8 mouse cellular contexts compared by ENCODE assay signal in genomic region chr6:134620846-134621551, GRCm38 (mm10). TPM values are rescaled to one million over a fixed set of nuclear protein-coding genes. Genes with fewer than 3 reads are reported as not detected.
DNase-seq lines count a peak whose midpoint lies in the region; TF ChIP-seq lines count a peak whose summit lies in the region.

No protein-coding gene starts in this region.

- H3K4me1 ChIP-seq in heart, adult 2 months (ENCODE audit: control insufficient read depth, insufficient read depth, low read length) = peaks cover 4% of the 10 kb centered on the region
- peaks cover 9% of the 10 kb centered on the region for H3K4me1 ChIP-seq in bone marrow macrophage, adult 2 months (ENCODE audit: control insufficient read depth, insufficient read depth, low read length)
- peaks cover 4% of the 10 kb centered on the region for H3K4me1 ChIP-seq in olfactory bulb, adult 2 months (ENCODE audit: control insufficient read depth, insufficient read depth, low read length)

- no peaks in the 10 kb centered on the region for H3K79me2 ChIP-seq in heart, adult 2 months (replicated peaks; ENCODE audit: control insufficient read depth, insufficient read depth, low read length)

- H3K27ac ChIP-seq in heart, adult 2 months = no peak overlapping the region
- H3K27ac ChIP-seq in bone marrow macrophage, adult 2 months (ENCODE audit: insufficient read depth, low read depth, low read length) = no peak overlapping the region
- 0 out of 2 replicates have a peak overlapping the region, but pooled peaks have one; percentile 13 for H3K27ac ChIP-seq in olfactory bulb, adult 2 months (ENCODE audit: insufficient read depth, low read depth, low read length)

- no peaks in the 10 kb centered on the region for H3K27me3 ChIP-seq in heart, adult 2 months (ENCODE audit: control insufficient read depth, insufficient read depth, low read length)

- H3K9ac ChIP-seq in heart, adult 2 months (ENCODE audit: low read depth, low read length) = no peak overlapping the region

- no peak for TF ChIP-seq POLR2A in heart, adult 2 months (IDR thresholded peaks at IDR 0.05; ENCODE audit: insufficient read depth, low read depth, low read length)
- no peak for TF ChIP-seq POLR2A in bone marrow macrophage, adult 2 months (IDR thresholded peaks at IDR 0.05; ENCODE audit: borderline replicate concordance, low read depth, low read length)
- TF ChIP-seq POLR2A in olfactory bulb, adult 2 months (IDR thresholded peaks at IDR 0.05; ENCODE audit: insufficient read depth, low read depth, low read length) = no peak

- no peak for TF ChIP-seq EP300 in heart, adult 2 months (IDR thresholded peaks at IDR 0.05; ENCODE audit: insufficient read depth, low read depth, low read length)

- TF ChIP-seq CTCF in heart, adult 2 months (IDR thresholded peaks at IDR 0.05) = peak; percentile 71
- TF ChIP-seq CTCF in bone marrow macrophage, adult 2 months (IDR thresholded peaks at IDR 0.05; ENCODE audit: low read depth, low read length) = peak; percentile 46
- no peak for TF ChIP-seq CTCF in olfactory bulb, adult 2 months (IDR thresholded peaks at IDR 0.05; ENCODE audit: insufficient read depth, low read depth, low read length)

- intact Hi-C loops in heart, adult 2 months (cut with DNase I) = no loop called here
- intact Hi-C loops in heart, postnatal 25 days (cut with DNase I) = no loop called here

- WGBS in heart, adult 2 months = 57% methylated on average over 6 of the region's 6 CpGs
- 47% methylated on average over 6 of the region's 6 CpGs for WGBS in olfactory bulb, adult 2 months

- no peaks in the 10 kb centered on the region; the same call in 1 of the 2 replicates for H3K36me3 ChIP-seq in heart, adult 2 months (ENCODE audit: control insufficient read depth, insufficient read depth, low read length)

- DNase-seq in heart, adult 2 months = no peak
- no peak for DNase-seq in heart, postnatal 25 days (ENCODE audit: low spot score)
- peak; percentile 62 for DNase-seq in A20 (ENCODE audit: low read depth, low spot score)
- DNase-seq in layer of hippocampus, adult 8-10 months (ENCODE audit: low spot score in 2 of 2) = peak; percentile 60 to 69
- DNase-seq in adipocyte (ENCODE audit: low spot score) = no peak
- DNase-seq in adrenal gland, postnatal 4 days (ENCODE audit: low spot score in 2 of 2) = no peak

- H3K4me3 ChIP-seq in heart, adult 2 months = no peak overlapping the region
- H3K4me3 ChIP-seq in bone marrow macrophage, adult 2 months (ENCODE audit: insufficient read depth, low read length) = no peak overlapping the region
- H3K4me3 ChIP-seq in olfactory bulb, adult 2 months (ENCODE audit: insufficient read depth, low read depth, low read length) = no peak overlapping the region

RNA-seq across cellular contexts. Expression of gene Mansc1, which starts 11.3 kb away (rescaled TPM):
- total RNA-seq in heart, adult 2 months (2021) = 1 to 10 TPM; 4.3 to 5.5 TPM
- 4.5 and 5.6 TPM in 2 replicates for polyA plus RNA-seq in heart, adult 2 months (2012; rRNA removed)
- 1 to 10 TPM; 5.5 TPM for total RNA-seq in heart, postnatal 25 days (2021)
- polyA plus RNA-seq in bone marrow macrophage, adult 2 months (2012; ENCODE audit: insufficient read depth, insufficient read length, missing spikeins) = 4.3 and 5.6 TPM in 2 replicates
- total RNA-seq in layer of hippocampus, adult 8-10 months (2022) = 10 to 100 TPM in 2 of 4 experiments, 1 to 10 TPM in 2; 8.0 to 11.6 (median 10.4) TPM
- not detected in 2 replicates for polyA plus RNA-seq in olfactory bulb, adult 2 months (2012; ENCODE audit: insufficient read depth, insufficient read length, low replicate concordance, missing spikeins)
- 10 to 100 TPM in 1 of 2 experiments, 1 to 10 TPM in 1; 8.8 to 10.0 TPM for total RNA-seq in adrenal gland, postnatal 4 days (2021)

RNA-seq across cellular contexts. Expression of gene Borcs5, which starts 18.3 kb away (rescaled TPM):
- total RNA-seq in heart, adult 2 months (2021) = 10 to 100 TPM in 1 of 2 experiments, 1 to 10 TPM in 1; 9.9 to 11.5 TPM
- 10.5 and 13.0 TPM in 2 replicates for polyA plus RNA-seq in heart, adult 2 months (2012; rRNA removed)
- total RNA-seq in heart, postnatal 25 days (2021) = 10 to 100 TPM in 1 of 2 experiments, 1 to 10 TPM in 1; 9.1 to 10.3 TPM
- 3.6 and 4.5 TPM in 2 replicates for polyA plus RNA-seq in bone marrow macrophage, adult 2 months (2012; ENCODE audit: insufficient read depth, insufficient read length, missing spikeins)
- 10 to 100 TPM; 32.1 to 39.9 (median 34.0) TPM for total RNA-seq in layer of hippocampus, adult 8-10 months (2022)
- not detected in 2 replicates for polyA plus RNA-seq in olfactory bulb, adult 2 months (2012; ENCODE audit: insufficient read depth, insufficient read length, low replicate concordance, missing spikeins)
- total RNA-seq in adrenal gland, postnatal 4 days (2021) = 10 to 100 TPM; 13.8 to 14.8 TPM

RNA-seq across cellular contexts. Expression of gene Lrp6, which starts 54.2 kb away (rescaled TPM):
- 10 to 100 TPM; 48.7 to 50.0 TPM for total RNA-seq in heart, adult 2 months (2021)
- polyA plus RNA-seq in heart, adult 2 months (2012; rRNA removed) = 16.5 and 30.6 TPM in 2 replicates
- total RNA-seq in heart, postnatal 25 days (2021) = 10 to 100 TPM; 55.3 to 59.1 TPM
- 33.1 and 37.0 TPM in 2 replicates for polyA plus RNA-seq in bone marrow macrophage, adult 2 months (2012; ENCODE audit: insufficient read depth, insufficient read length, missing spikeins)
- 10 to 100 TPM; 49.4 to 62.8 (median 50.2) TPM for total RNA-seq in layer of hippocampus, adult 8-10 months (2022)
- 154 TPM in 1 of 2 replicates, not detected in the other for polyA plus RNA-seq in olfactory bulb, adult 2 months (2012; ENCODE audit: insufficient read depth, insufficient read length, low replicate concordance, missing spikeins)
- total RNA-seq in adrenal gland, postnatal 4 days (2021) = 10 to 100 TPM; 87.0 to 90.5 TPM

Comparison
In these comparisons a context has a peak if more than half of its experiments do, and no peak if none do; other contexts are left out.
1. DNase-seq: peak in A20 (single experiment) and layer of hippocampus, adult 8-10 months (2 of 2); none in heart, adult 2 months (0 of 2), heart, postnatal 25 days (single experiment), adipocyte (single experiment) and adrenal gland, postnatal 4 days (0 of 2).